Mouse (Mus musculus) limb, embryonic 14.5 days (tissue): ENCODE measurements around the gene Hist1h2ae. TPM values are rescaled to one million over a fixed set of nuclear protein-coding genes. Genes with fewer than 3 reads are reported as not detected.
"Not testable (repeated sequence)": the region's sequence is repeated elsewhere in the genome, so short reads cannot be mapped to it uniquely, and the experiment has no call there.

ENCODE experiments used
- ATAC-seq: fragments of 200-750 bp; cut with Nextera tagmentation; 2 replicates; pipeline ENCODE4 v1.8.0; 2017; ENCODE audit warnings: low read depth, moderate number of reproducible peaks, moderate TSS enrichment; ENCODE audit not compliant: low FRiP score
- DNase-seq: peaks from one replicate; pipeline ENCODE4 v3.0.0-alpha.2; 2015; ENCODE audit warnings: low spot score
- H3K27ac ChIP-seq: fragments of 300-500 bp; sonication (generic); replicated peaks from 2 replicates; pipeline ENCODE4 v1.5.1; 2014; ENCODE audit warnings: low read depth, mild to moderate bottlenecking, low read length, moderate library complexity, mixed read lengths
- H3K27me3 ChIP-seq: fragments of 300-500 bp; sonication (generic); 2 replicates; pipeline ENCODE4 v1.6.1; 2014; ENCODE audit warnings: low read length, mixed read lengths; ENCODE audit not compliant: control insufficient read depth, insufficient read depth
- H3K36me3 ChIP-seq: fragments of 300-500 bp; sonication (generic); 2 replicates; pipeline ENCODE4 v1.6.1; 2014; ENCODE audit warnings: mild to moderate bottlenecking, low read length, moderate library complexity, mixed read lengths; ENCODE audit not compliant: control insufficient read depth, insufficient read depth
- H3K4me1 ChIP-seq: fragments of 300-500 bp; sonication (generic); 2 replicates; pipeline ENCODE4 v1.6.1; 2014; ENCODE audit warnings: antibody characterized with exemption, low read length, mixed read lengths; ENCODE audit not compliant: control insufficient read depth, insufficient read depth
- H3K4me2 ChIP-seq: fragments of 300-500 bp; sonication (generic); replicated peaks from 2 replicates; pipeline ENCODE4 v1.6.1; 2014; ENCODE audit warnings: low read depth, mild to moderate bottlenecking, low read length, moderate library complexity; ENCODE audit not compliant: severe bottlenecking
- H3K4me3 ChIP-seq: fragments of 300-500 bp; sonication (generic); replicated peaks from 2 replicates; pipeline ENCODE4 v1.5.1; 2014; ENCODE audit warnings: low read length
- H3K9ac ChIP-seq: fragments of 300-500 bp; sonication (generic); 2 replicates; pipeline ENCODE4 v1.6.1; 2014; ENCODE audit warnings: mild to moderate bottlenecking, low read depth, low read length, moderate library complexity; ENCODE audit not compliant: severe bottlenecking
- H3K9me3 ChIP-seq: fragments of 300-500 bp; sonication (generic); 2 replicates; pipeline ENCODE4 v1.6.1; 2016; ENCODE audit warnings: low read length; ENCODE audit not compliant: control insufficient read depth
- POLR2A ChIP-seq: fragments of 200-500 bp; IDR thresholded peaks from 2 replicates; pipeline ENCODE4 v1.8.0; 2012; ENCODE audit warnings: inconsistent platforms, mild to moderate bottlenecking, moderate library complexity, borderline replicate concordance; ENCODE audit not compliant: insufficient read depth, insufficient read length; ENCODE audit errors: extremely low read depth
- WGBS: fragments of 180-500 bp; shearing (Covaris S2); extraction: QIAGEN DNeasy Blood & Tissue Kit; methylation state at CpG from one replicate; pipeline ENCODE4 v1.1.7; 2014; 5-methylcytosine and 5-hydroxymethylcytosine counted together
- polyA plus RNA-seq, 2 experiments: library from polyadenylated mRNA; depleted of rRNA in 1 of 2; stranded (reverse) in 1 of 2; unstranded in 1 of 2; fragments of >200 nt; fragmentation: Nextera tagmentation in 1 of 2; extraction: Ambion mirVana in 1 of 2; gene quantifications; 2 replicates each; pipeline versions ENCODE4 v1.2.1 to v1.2.3; 2012 to 2014

Gene Hist1h2ae
- polyA plus RNA-seq, 2 experiments: 19.8 to 103 TPM

- Histone ChIP-seq H3K4me3 (peak within 1 kb of the TSS; percentile 41), H3K27ac (peak within 1 kb of the TSS; percentile 97), H3K9ac (peak within 1 kb of the TSS; percentile 61), H3K27me3 (no peaks in the 10 kb centered on the region), H3K4me1 (no peaks in the 10 kb centered on the region), H3K4me2 (peak within 1 kb of the TSS; percentile 83), H3K36me3 (no peaks in the 10 kb centered on the region), H3K9me3 (no peaks in the 10 kb centered on the region)
- WGBS: under 1% methylated on average over 22 of the region's 45 CpGs
- ATAC-seq: peak; percentile 92
- DNase-seq: peak; percentile 99
- TF ChIP-seq POLR2A: peak; percentile 94; the same call in 1 of the 2 replicates
These were observed 26.8 kb downstream of the Hist1h2ae start, which contains the start of gene Hist1h3f for GRCm38 (mm10) chr13:23543965-23544786. Hist1h3f (plus strand) TSS chr13:23544052.

GRCm38 (mm10) chr13:23542999-23543607 lies 27.9 kb downstream of the Hist1h2ae start, which contains the start of gene Hist1h2bh:
Hist1h2bh (minus strand) TSS chr13:23543392.
- peak within 1 kb of the TSS; percentile 58 for H3K9ac ChIP-seq
- H3K27me3 ChIP-seq, H3K36me3 ChIP-seq, H3K9me3 ChIP-seq, H3K4me1 ChIP-seq: not testable (repeated sequence)
- DNase-seq (peak; percentile 96), ATAC-seq (peak; percentile 92)
- H3K4me3 ChIP-seq: peak within 1 kb of the TSS; percentile 41
- H3K27ac ChIP-seq: peak within 1 kb of the TSS; percentile 97
- TF ChIP-seq POLR2A: peak; percentile 61; the same call in 1 of the 2 replicates
- WGBS: under 1% methylated on average over 21 of the region's 42 CpGs
- H3K4me2 ChIP-seq: peak within 1 kb of the TSS; percentile 83

GRCm38 (mm10) chr13:23542225-23542980 lies 28.6 kb downstream of the Hist1h2ae start:
- DNase-seq, H3K9me3 ChIP-seq, H3K36me3 ChIP-seq, ATAC-seq, H3K4me1 ChIP-seq, H3K27me3 ChIP-seq: not testable (repeated sequence)
- Histone ChIP-seq H3K9ac (peak overlapping the region; percentile 58), H3K27ac (peak overlapping the region; percentile 81), H3K4me3 (peak overlapping the region; percentile 41), H3K4me2 (peak overlapping the region; percentile 57)
- WGBS: 18% methylated on average over 3 of the region's 3 CpGs

- H3K4me2 ChIP-seq: no peak overlapping the region
- 88% methylated on average over 3 of the region's 3 CpGs for WGBS
These were observed 29.5 kb downstream of the Hist1h2ae start for GRCm38 (mm10) chr13:23541497-23541896.

GRCm38 (mm10) chr13:23539821-23540220 lies 31.2 kb downstream of the Hist1h2ae start:
- not testable (repeated sequence) for H3K4me1 ChIP-seq, H3K9ac ChIP-seq, H3K4me2 ChIP-seq, H3K9me3 ChIP-seq, H3K36me3 ChIP-seq, H3K4me3 ChIP-seq, H3K27me3 ChIP-seq, DNase-seq, ATAC-seq, H3K27ac ChIP-seq
- 67% methylated on average over 1 of the region's 1 CpGs for WGBS

More at GRCm38 (mm10) chr13:23541497-23541896, 29.5 kb downstream of the Hist1h2ae start:
- ATAC-seq (no peak), DNase-seq (no peak)
- Histone ChIP-seq H3K4me3 (no peak overlapping the region), H3K9ac (no peak overlapping the region), H3K9me3 (no peaks in the 10 kb centered on the region), H3K27ac (no peak overlapping the region), H3K4me1 (peaks cover 2% of the 10 kb centered on the region), H3K27me3 (no peaks in the 10 kb centered on the region), H3K36me3 (no peaks in the 10 kb centered on the region)
- no peak for TF ChIP-seq POLR2A
